Mouse (Mus musculus) hindbrain, embryonic 10.5 days (tissue): ENCODE data around the gene Vgll2. TPM values are rescaled to one million over a fixed set of nuclear protein-coding genes. Genes with fewer than 3 reads are reported as not detected.

Source experiments
- DNase-seq: peaks from one replicate; pipeline ENCODE4 v3.0.0-alpha.2; 2017; ENCODE audit warnings: low spot score
- H3K27ac ChIP-seq: fragments of 300-500 bp; sonication (generic); 2 replicates; pipeline ENCODE4 v1.5.1; 2016; ENCODE audit warnings: mild to moderate bottlenecking, moderate library complexity
- H3K27me3 ChIP-seq: fragments of 300-500 bp; sonication (generic); 2 replicates; pipeline ENCODE4 v1.6.1; 2016; ENCODE audit warnings: mild to moderate bottlenecking; ENCODE audit not compliant: poor library complexity, insufficient read depth, severe bottlenecking
- H3K36me3 ChIP-seq: fragments of 300-500 bp; sonication (generic); 2 replicates; pipeline ENCODE4 v1.6.1; 2016; ENCODE audit warnings: mild to moderate bottlenecking, moderate library complexity
- H3K4me1 ChIP-seq: fragments of 300-500 bp; sonication (generic); replicated peaks from 2 replicates; pipeline ENCODE4 v1.6.1; 2016; ENCODE audit warnings: mild to moderate bottlenecking
- H3K4me3 ChIP-seq: fragments of 300-500 bp; sonication (generic); 2 replicates; pipeline ENCODE4 v1.5.1; 2016; ENCODE audit warnings: mild to moderate bottlenecking, moderate library complexity
- H3K9me3 ChIP-seq: fragments of 300-500 bp; sonication (generic); 2 replicates; pipeline ENCODE4 v1.6.1; 2016; ENCODE audit warnings: mild to moderate bottlenecking, moderate library complexity
- whole genome bisulfite sequencing: fragments of 180-500 bp; shearing (Covaris S2); methylation state at CpG from one replicate; pipeline ENCODE4 v1.1.7; 2016; 5-methylcytosine and 5-hydroxymethylcytosine counted together
- polyA plus RNA-seq: library from polyadenylated mRNA; unstranded; fragments of >200 nt; fragmentation: Nextera tagmentation; extraction: Ambion mirVana; gene quantifications from 2 replicates; pipeline ENCODE4 v1.2.1, GENCODE M21; 2016

The Vgll2 gene
- polyA plus RNA-seq, 1 experiment from 2014 or later, result 1.4 TPM

GRCm38 (mm10) chr10:52027161-52028035 lies 5.1 kb downstream of the Vgll2 start:
- Histone ChIP-seq H3K27me3 (peaks cover 98% of the 10 kb centered on the region), H3K36me3 (no peaks in the 10 kb centered on the region), H3K9me3 (no peaks in the 10 kb centered on the region), H3K4me1 (peaks cover 24% of the 10 kb centered on the region), H3K4me3 (peak overlapping the region; percentile 58), H3K27ac (0 out of 2 replicates have a peak overlapping the region, but pooled peaks have one; percentile 16)
- WGBS, result under 1% methylated on average over 68 of the region's 68 CpGs
- peak; percentile 55 for DNase-seq

GRCm38 (mm10) chr10:52028561-52029370 lies 6.5 kb downstream of the Vgll2 start:
- no peaks in the 10 kb centered on the region for H3K9me3 ChIP-seq
- H3K27me3 ChIP-seq, result peaks cover 86% of the 10 kb centered on the region
- no peak for DNase-seq
- 2% methylated on average over 11 of the region's 11 CpGs for WGBS
- H3K27ac ChIP-seq, result no peak overlapping the region
- no peak overlapping the region for H3K4me3 ChIP-seq
- no peaks in the 10 kb centered on the region for H3K36me3 ChIP-seq
- peaks cover 14% of the 10 kb centered on the region for H3K4me1 ChIP-seq

GRCm38 (mm10) chr10:52029421-52030080 lies 7.2 kb downstream of the Vgll2 start:
- Histone ChIP-seq H3K4me3 (no peak overlapping the region), H3K9me3 (no peaks in the 10 kb centered on the region), H3K27ac (no peak overlapping the region), H3K27me3 (peaks cover 78% of the 10 kb centered on the region), H3K4me1 (peaks cover 14% of the 10 kb centered on the region), H3K36me3 (no peaks in the 10 kb centered on the region)
- DNase-seq, result peak; percentile 21
- WGBS, result 3% methylated on average over 10 of the region's 10 CpGs

DNA sequence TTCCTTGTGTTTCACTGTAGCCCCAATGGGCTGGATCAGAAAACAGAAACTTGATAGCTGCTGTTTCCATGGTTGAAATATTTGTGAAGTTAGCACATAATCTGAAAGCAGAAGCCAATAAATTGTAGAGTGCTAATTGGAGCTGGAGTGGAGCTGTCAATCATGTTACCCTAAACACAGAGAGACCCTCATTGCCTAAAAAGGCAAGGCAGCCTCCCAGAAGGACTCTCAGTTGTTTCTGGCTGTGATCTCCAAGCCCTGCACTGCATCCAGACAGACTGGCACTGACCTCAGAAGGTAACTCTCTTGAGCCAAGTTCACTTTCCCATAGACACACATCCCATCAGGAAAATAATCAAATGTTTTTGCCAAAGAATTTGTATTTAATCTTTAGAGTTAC lies 11.4 kb downstream of the Vgll2 start:
- no peak overlapping the region for H3K4me3 ChIP-seq
- no peak for DNase-seq
- peaks cover 3% of the 10 kb centered on the region; the same call in 1 of the 2 replicates for H3K4me1 ChIP-seq
- no peaks in the 10 kb centered on the region for H3K9me3 ChIP-seq
- no peaks in the 10 kb centered on the region for H3K36me3 ChIP-seq
- no peak overlapping the region for H3K27ac ChIP-seq
- peaks cover 37% of the 10 kb centered on the region for H3K27me3 ChIP-seq

DNA sequence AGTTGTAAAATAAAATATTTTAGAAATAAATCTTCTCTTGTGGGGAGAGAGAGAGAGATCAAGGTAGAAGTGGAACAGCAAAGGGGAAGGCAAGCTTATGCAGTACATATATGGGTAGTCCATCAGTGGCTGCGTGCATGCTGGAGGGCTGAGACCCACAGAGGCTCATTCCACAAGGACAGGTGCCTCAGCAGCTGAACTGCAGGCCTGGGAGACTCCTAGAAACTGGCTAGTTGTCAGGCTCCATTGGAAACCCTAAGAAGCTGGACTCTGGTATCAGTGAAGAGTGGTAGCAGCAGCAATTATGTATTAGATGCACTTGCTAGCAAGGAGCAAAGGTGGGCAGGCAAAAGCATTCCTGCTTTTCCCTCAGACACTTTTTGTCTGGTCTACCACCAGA lies 17.1 kb downstream of the Vgll2 start:
- 80% methylated on average over 1 of the region's 1 CpGs for WGBS
- no peaks in the 10 kb centered on the region for H3K27me3 ChIP-seq
- no peak overlapping the region for H3K4me3 ChIP-seq
- H3K36me3 ChIP-seq, result no peaks in the 10 kb centered on the region
- DNase-seq, result no peak
- no peaks in the 10 kb centered on the region for H3K9me3 ChIP-seq
- no peak overlapping the region for H3K27ac ChIP-seq
- H3K4me1 ChIP-seq, result no peaks in the 10 kb centered on the region

- Histone ChIP-seq H3K27me3 (no peaks in the 10 kb centered on the region), H3K9me3 (no peaks in the 10 kb centered on the region), H3K36me3 (no peaks in the 10 kb centered on the region), H3K27ac (no peak overlapping the region), H3K4me3 (no peak overlapping the region), H3K4me1 (no peaks in the 10 kb centered on the region)
- 78% methylated on average over 5 of the region's 5 CpGs for WGBS
- DNase-seq, result no peak
Measured at GRCm38 (mm10) chr10:52043086-52043485, 20.8 kb downstream of the Vgll2 start.

- WGBS, result 84% methylated on average over 3 of the region's 3 CpGs
- no peaks in the 10 kb centered on the region for H3K4me1 ChIP-seq
- no peak overlapping the region for H3K27ac ChIP-seq
- DNase-seq, result no peak
- no peaks in the 10 kb centered on the region for H3K9me3 ChIP-seq
- H3K36me3 ChIP-seq, result no peaks in the 10 kb centered on the region
- H3K27me3 ChIP-seq, result no peaks in the 10 kb centered on the region
- H3K4me3 ChIP-seq, result no peak overlapping the region
Measured at GRCm38 (mm10) chr10:52048287-52048686, 26.0 kb downstream of the Vgll2 start.

GRCm38 (mm10) chr10:52072482-52072881 lies 50.2 kb downstream of the Vgll2 start:
- Histone ChIP-seq H3K27me3 (no peaks in the 10 kb centered on the region), H3K27ac (no peak overlapping the region), H3K9me3 (no peaks in the 10 kb centered on the region), H3K4me3 (no peak overlapping the region), H3K36me3 (no peaks in the 10 kb centered on the region), H3K4me1 (no peaks in the 10 kb centered on the region)
- peak; percentile 51 for DNase-seq

Other genes with a start within 250 kb of the Vgll2 start
- gene Ros1, start 172.7 kb downstream of the Vgll2 start, polyA plus RNA-seq, result 0.04 TPM in 1 of 2 replicates, not detected in the other
- gene Dcbld1, start 211.1 kb downstream of the Vgll2 start, polyA plus RNA-seq, result 20.0 and 22.6 TPM in 2 replicates